Mouse (Mus musculus) kidney, postnatal 0 days (tissue): ENCODE results near the gene Gm35549. TPM values are rescaled to one million over a fixed set of nuclear protein-coding genes. Genes with fewer than 3 reads are reported as not detected.

Source experiments
- ATAC-seq: fragments of 200-750 bp; cut with Nextera tagmentation; replicated peaks from 2 replicates; pipeline ENCODE4 v1.8.0; 2017; ENCODE audit warnings: low read depth, moderate number of reproducible peaks, moderate TSS enrichment, moderate library complexity; ENCODE audit not compliant: low FRiP score
- DNase-seq: peaks from one replicate; pipeline ENCODE4 v3.0.0-alpha.2; 2016; ENCODE audit warnings: low spot score
- H3K27ac ChIP-seq: fragments of 300-500 bp; sonication (generic); 2 replicates; pipeline ENCODE4 v1.5.1; 2014; ENCODE audit warnings: mild to moderate bottlenecking
- H3K27me3 ChIP-seq: fragments of 300-500 bp; sonication (generic); 2 replicates; pipeline ENCODE4 v1.6.1; 2014; ENCODE audit warnings: low read length, mixed read lengths; ENCODE audit not compliant: insufficient read depth
- H3K36me3 ChIP-seq: fragments of 300-500 bp; sonication (generic); 2 replicates; pipeline ENCODE4 v1.6.1; 2014; ENCODE audit warnings: low read length, mixed read lengths; ENCODE audit not compliant: insufficient read depth
- H3K4me1 ChIP-seq: fragments of 300-500 bp; sonication (generic); replicated peaks from 2 replicates; pipeline ENCODE4 v1.6.1; 2014; ENCODE audit warnings: antibody characterized with exemption, low read length, mixed read lengths; ENCODE audit not compliant: insufficient read depth
- H3K4me2 ChIP-seq: fragments of 300-500 bp; sonication (generic); 2 replicates; pipeline ENCODE4 v1.6.1; 2014; ENCODE audit warnings: mild to moderate bottlenecking, low read length, moderate library complexity, mixed read lengths
- H3K4me3 ChIP-seq: fragments of 300-500 bp; sonication (generic); replicated peaks from 2 replicates; pipeline ENCODE4 v1.5.1; 2014; ENCODE audit warnings: low read depth, low read length
- H3K9ac ChIP-seq: fragments of 300-500 bp; sonication (generic); 2 replicates; pipeline ENCODE4 v1.6.1; 2014; ENCODE audit warnings: low read depth, low read length
- H3K9me3 ChIP-seq: fragments of 300-500 bp; sonication (generic); replicated peaks from 2 replicates; pipeline ENCODE4 v1.6.1; 2016; ENCODE audit warnings: low read length, inconsistent platforms, mixed read lengths
- CTCF ChIP-seq: IDR thresholded peaks from 2 replicates; pipeline ENCODE4 v1.5.1; 2016; ENCODE audit warnings: antibody characterized with exemption, low read depth, mild to moderate bottlenecking, moderate library complexity
- WGBS: fragments of 180-500 bp; shearing (Covaris S2); extraction: QIAGEN DNeasy Blood & Tissue Kit; methylation state at CpG from one replicate; pipeline ENCODE4 v1.1.7; 2014; 5-methylcytosine and 5-hydroxymethylcytosine counted together
- polyA plus RNA-seq: library from polyadenylated mRNA; unstranded; fragments of >200 nt; fragmentation: Nextera tagmentation; extraction: Ambion mirVana; gene quantifications from 2 replicates; pipeline ENCODE4 v1.2.1, GENCODE M21; 2015

The Gm35549 gene
- polyA plus RNA-seq, result 0.20 TPM in 1 of 2 replicates, not detected in the other

DNA sequence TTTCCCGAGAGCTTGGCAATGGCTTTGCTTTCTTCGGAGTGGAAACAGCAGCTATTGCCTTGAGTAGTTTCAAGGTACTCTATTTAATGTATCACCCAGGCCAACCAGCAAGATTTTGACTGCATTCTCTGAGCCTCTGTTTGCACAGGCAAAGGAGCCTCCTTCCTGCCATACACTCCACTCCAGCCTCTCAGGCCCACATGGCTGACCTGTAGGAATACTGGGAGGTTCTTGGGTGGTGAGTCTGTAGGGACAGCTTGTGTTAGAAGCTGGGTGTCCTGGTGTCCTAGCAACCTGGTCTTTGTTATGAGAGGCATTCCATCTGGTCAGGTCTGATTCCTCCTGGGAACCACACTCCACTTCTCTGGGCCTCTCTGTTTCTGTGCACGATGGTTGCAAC is at the start of gene Gm35549:
TSS of gene Gm35549 (minus strand) at position 276 of the 400 bp plus-strand sequence.
- 70% methylated on average over 3 of the region's 3 CpGs for WGBS
- H3K36me3 ChIP-seq, result 0 out of 2 replicates have a peak, but pooled peaks cover 3% of the 10 kb centered on the region
- no peak within 1 kb of the TSS for H3K4me3 ChIP-seq
- no peak within 1 kb of the TSS for H3K27ac ChIP-seq
- H3K4me1 ChIP-seq, result no peaks in the 10 kb centered on the region
- H3K27me3 ChIP-seq, result no peaks in the 10 kb centered on the region
- no peaks in the 10 kb centered on the region for H3K9me3 ChIP-seq
- H3K9ac ChIP-seq, result no peak within 1 kb of the TSS
- no peak for TF ChIP-seq CTCF
- no peak within 1 kb of the TSS for H3K4me2 ChIP-seq
- ATAC-seq (no peak), DNase-seq (no peak)

DNA sequence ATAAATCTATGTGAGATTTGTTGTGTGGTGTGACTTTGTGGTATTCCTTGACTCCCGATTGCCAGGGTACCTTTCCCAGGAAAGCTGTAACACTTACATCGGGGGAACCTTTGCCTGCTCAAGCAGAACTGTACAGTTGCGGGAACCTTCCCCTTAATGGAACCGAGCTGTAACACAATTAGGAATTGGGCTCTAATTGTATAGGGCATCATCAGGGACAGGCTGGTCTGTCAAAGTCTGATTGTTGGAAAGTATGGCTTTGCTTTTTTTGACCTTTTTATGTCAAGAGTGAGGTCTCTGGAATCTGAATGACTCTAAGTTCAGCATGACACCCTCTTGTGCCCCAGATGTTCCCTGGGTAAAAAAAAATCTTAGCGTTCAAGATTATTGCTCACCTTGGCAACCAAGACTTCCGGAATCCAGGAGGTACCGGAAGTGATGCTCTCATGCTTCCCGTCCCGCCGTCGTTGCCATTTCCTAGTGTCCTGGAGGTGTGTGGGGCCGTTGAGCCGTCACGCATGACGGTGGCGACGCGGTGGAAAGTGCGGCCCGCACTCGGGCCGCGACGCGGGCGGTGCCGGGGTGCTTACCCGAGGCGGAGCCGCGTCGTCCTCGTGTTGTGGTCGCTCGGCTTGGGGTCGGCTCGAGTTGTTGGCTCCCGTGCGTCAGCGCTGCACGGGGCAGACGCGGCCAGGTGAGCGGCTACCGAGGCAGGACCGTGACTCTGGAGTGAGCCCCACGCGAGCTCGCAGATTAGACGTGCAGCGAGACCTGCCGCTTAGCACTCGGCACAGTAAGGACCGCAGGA is 42.7 kb upstream of the Gm35549 start:
- no peaks in the 10 kb centered on the region for H3K9me3 ChIP-seq
- peaks cover 3% of the 10 kb centered on the region; the same call in 1 of the 2 replicates for H3K36me3 ChIP-seq
- no peak for TF ChIP-seq CTCF
- no peaks in the 10 kb centered on the region for H3K27me3 ChIP-seq
- H3K4me1 ChIP-seq, result no peaks in the 10 kb centered on the region
- ATAC-seq (peak; percentile 86), DNase-seq (peak; percentile 80)
- peak overlapping the region; percentile 54; the same call in 1 of the 2 replicates for H3K27ac ChIP-seq
- H3K4me2 ChIP-seq, result peak overlapping the region; percentile 93
- H3K4me3 ChIP-seq, result peak overlapping the region; percentile 75
- 6% methylated on average over 54 of the region's 54 CpGs for WGBS
- H3K9ac ChIP-seq, result peak overlapping the region; percentile 79

DNA sequence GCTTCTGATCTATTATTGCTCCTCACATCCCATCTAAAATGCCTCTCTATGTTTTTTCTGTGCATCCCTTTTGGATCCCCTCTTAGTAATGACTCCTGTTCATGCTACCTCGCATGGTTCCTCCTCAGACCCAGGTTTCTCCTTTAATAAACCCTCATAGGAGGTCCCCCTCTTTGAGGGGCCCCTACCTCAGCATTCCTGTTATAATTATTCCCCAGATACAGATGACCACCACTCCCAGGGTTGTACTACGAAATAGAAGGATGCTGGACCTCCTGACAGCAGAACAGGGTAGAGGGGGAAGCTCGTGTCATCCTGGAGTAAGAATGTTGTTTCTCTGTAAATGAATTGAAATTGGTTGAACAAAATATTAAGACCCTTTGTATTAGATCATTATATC is 41.5 kb upstream of the Gm35549 start, which contains the start of gene Zkscan7:
TSS of gene Zkscan7 (plus strand) at position 301 of the 400 bp plus-strand sequence.
- 87% methylated on average over 3 of the region's 3 CpGs for WGBS

DNA sequence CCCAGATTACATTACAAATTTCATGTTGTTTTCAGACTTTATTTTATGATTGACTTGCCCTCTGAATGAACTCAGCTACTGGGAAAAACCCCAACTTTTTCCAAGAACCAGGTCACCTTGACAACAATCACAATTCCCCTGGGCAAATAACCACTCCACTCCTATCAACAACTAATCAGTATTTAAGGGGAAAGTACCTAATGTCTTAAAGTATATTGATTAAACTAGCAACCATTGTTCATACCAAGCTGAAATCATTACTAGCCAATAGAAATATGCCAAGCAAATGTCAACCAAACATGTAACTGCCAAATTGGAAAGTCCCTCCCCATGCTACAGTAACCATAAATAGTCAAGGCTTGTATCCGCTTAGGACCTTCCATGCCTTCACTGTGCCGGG is 31.3 kb upstream of the Gm35549 start:
- ATAC-seq, result no peak

More for the DNA sequence above, 41.5 kb upstream of the Gm35549 start, which contains the start of gene Zkscan7:
- H3K4me2 ChIP-seq, result peak within 1 kb of the TSS; percentile 93
- H3K4me1 ChIP-seq, result no peaks in the 10 kb centered on the region
- H3K27me3 ChIP-seq, result no peaks in the 10 kb centered on the region
- H3K36me3 ChIP-seq, result peaks cover 3% of the 10 kb centered on the region; the same call in 1 of the 2 replicates
- TF ChIP-seq CTCF, result no peak
- DNase-seq (no peak), ATAC-seq (no peak)
- 0 out of 2 replicates have a peak within 1 kb of the TSS, but pooled peaks have one; percentile 79 for H3K9ac ChIP-seq
- H3K27ac ChIP-seq, result 0 out of 2 replicates have a peak within 1 kb of the TSS, but pooled peaks have one; percentile 54
- no peaks in the 10 kb centered on the region for H3K9me3 ChIP-seq
- H3K4me3 ChIP-seq, result peak within 1 kb of the TSS; percentile 75

DNA sequence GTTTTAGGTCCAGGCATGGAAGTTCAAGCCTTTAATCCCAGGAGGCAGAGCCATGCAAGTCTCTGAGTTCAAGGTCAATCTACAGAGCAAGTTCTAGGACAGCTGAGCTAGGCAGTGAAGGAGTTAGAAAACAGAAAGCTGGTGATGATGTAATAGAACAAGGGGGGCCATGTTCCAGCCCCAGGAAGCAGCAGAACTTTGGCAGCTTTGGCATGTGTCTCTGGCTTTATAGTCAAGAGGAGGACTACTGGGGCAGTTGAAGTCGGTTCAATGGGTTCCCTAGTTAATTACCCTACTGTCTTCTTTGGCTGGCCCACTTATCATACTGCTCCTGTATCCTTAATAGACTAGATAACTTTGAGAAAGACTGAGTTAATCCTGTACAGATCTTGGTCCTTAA is 30.8 kb upstream of the Gm35549 start:
- no peaks in the 10 kb centered on the region for H3K36me3 ChIP-seq
- H3K27ac ChIP-seq, result no peak overlapping the region
- 70% methylated on average over 1 of the region's 1 CpGs for WGBS
- H3K4me2 ChIP-seq, result no peak overlapping the region
- no peak overlapping the region for H3K4me3 ChIP-seq
- no peak overlapping the region for H3K9ac ChIP-seq
- ATAC-seq (no peak), DNase-seq (no peak)
- no peak for TF ChIP-seq CTCF
- H3K9me3 ChIP-seq, result no peaks in the 10 kb centered on the region
- no peaks in the 10 kb centered on the region for H3K4me1 ChIP-seq
- H3K27me3 ChIP-seq, result no peaks in the 10 kb centered on the region

More for the DNA sequence above, 31.3 kb upstream of the Gm35549 start:
- Histone ChIP-seq H3K4me3 (no peak overlapping the region), H3K27ac (no peak overlapping the region), H3K27me3 (no peaks in the 10 kb centered on the region), H3K36me3 (no peaks in the 10 kb centered on the region), H3K9me3 (no peaks in the 10 kb centered on the region), H3K9ac (no peak overlapping the region), H3K4me1 (no peaks in the 10 kb centered on the region), H3K4me2 (no peak overlapping the region)
- TF ChIP-seq CTCF, result no peak
- WGBS, result 86% methylated on average over 2 of the region's 2 CpGs
- no peak for DNase-seq

DNA sequence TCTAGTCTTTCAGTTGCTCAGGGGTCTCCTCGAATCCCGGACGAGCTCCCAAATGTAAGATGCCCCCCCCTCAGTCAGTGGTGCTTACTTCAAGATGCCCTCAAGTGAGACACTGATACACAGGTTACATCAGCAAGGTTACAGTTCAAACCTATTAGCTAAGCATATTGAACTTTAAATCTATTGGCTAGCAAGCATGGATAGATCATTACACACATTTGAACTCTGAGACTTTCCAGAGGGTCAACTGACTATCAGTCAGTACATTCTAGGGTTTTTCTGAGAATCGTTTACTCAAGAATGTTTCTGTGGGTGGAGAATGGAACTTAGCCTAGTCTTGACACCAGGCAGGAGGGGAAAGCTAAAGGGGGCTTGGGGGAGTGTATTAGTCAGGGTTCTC is 28.8 kb upstream of the Gm35549 start:
- no peaks in the 10 kb centered on the region for H3K36me3 ChIP-seq
- no peak overlapping the region for H3K27ac ChIP-seq
- DNase-seq (no peak), ATAC-seq (no peak)
- no peak overlapping the region for H3K9ac ChIP-seq
- H3K4me3 ChIP-seq, result no peak overlapping the region
- no peak overlapping the region for H3K4me2 ChIP-seq
- H3K27me3 ChIP-seq, result no peaks in the 10 kb centered on the region
- WGBS, result 86% methylated on average over 4 of the region's 4 CpGs
- no peaks in the 10 kb centered on the region for H3K9me3 ChIP-seq
- no peak for TF ChIP-seq CTCF
- H3K4me1 ChIP-seq, result no peaks in the 10 kb centered on the region
